Mouse (Mus musculus): ENCODE results near the gene Psg28.

- no peak for TF ChIP-seq GATA1 (IDR thresholded peaks at IDR 0.05; ENCODE audit: low read length)
- no peak for TF ChIP-seq TAL1 (IDR thresholded peaks at IDR 0.05; ENCODE audit: low read length)
These were observed 28.4 kb downstream of the Psg28 start for GRCm38 (mm10) chr7:18403407-18403806.

Data from erythroblast, embryonic 14.5 days (primary cell).